Mouse (Mus musculus): ENCODE measurements around the gene Limk1.

DNA sequence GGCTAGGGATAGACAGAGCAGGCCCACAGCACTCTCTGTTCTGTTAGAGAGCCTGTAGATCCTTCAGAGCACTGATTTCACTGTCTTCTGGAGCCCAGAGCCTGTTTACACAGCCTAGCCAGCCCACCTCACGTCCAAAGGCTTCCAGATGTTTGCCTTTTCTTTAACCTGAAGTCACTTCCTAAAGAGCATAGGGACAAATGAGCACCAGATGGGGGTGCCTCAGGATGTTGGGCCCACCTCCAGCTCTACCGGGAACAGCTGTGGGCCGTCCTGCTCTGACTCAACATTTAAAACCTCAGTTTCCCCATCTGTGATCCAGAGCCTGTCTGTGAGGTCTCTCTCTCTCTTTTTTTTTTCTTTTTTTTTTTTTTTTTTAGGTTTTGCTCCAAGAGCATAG, 40.1 kb upstream of the Limk1 start:
- no peak for TF ChIP-seq CTCF (IDR thresholded peaks at IDR 0.05; ENCODE audit: low read depth, low read length)
- no peak for TF ChIP-seq POLR2AphosphoS5 (IDR thresholded peaks at IDR 0.05; ENCODE audit: insufficient replicate concordance, low read depth, low read length)

All from G1E (cell line).